Mouse (Mus musculus) midbrain, embryonic 14.5 days (tissue): Measurements from ENCODE around the gene Noa1. TPM values are rescaled to one million over a fixed set of nuclear protein-coding genes. Genes with fewer than 3 reads are reported as not detected.

Experiments used
- ATAC-seq: fragments of 200-750 bp; cut with Nextera tagmentation; 2 replicates; pipeline ENCODE4 v1.8.0; 2017; ENCODE audit warnings: moderate number of reproducible peaks, moderate library complexity; ENCODE audit not compliant: low FRiP score, low TSS enrichment
- DNase-seq: peaks from one replicate; pipeline ENCODE4 v3.0.0-alpha.2; 2015
- H3K27ac ChIP-seq: fragments of 300-500 bp; sonication (generic); replicated peaks from 2 replicates; pipeline ENCODE4 v1.5.1; 2014; ENCODE audit warnings: mild to moderate bottlenecking, low read depth, low read length, moderate library complexity
- H3K27me3 ChIP-seq: fragments of 300-500 bp; sonication (generic); 2 replicates; pipeline ENCODE4 v1.6.1; 2014; ENCODE audit warnings: low read length, control low read depth, mixed read lengths; ENCODE audit not compliant: control insufficient read depth, insufficient read depth
- H3K36me3 ChIP-seq: fragments of 300-500 bp; sonication (generic); 2 replicates; pipeline ENCODE4 v1.6.1; 2014; ENCODE audit warnings: low read length, control low read depth; ENCODE audit not compliant: control insufficient read depth, insufficient read depth
- H3K4me1 ChIP-seq: fragments of 300-500 bp; sonication (generic); 2 replicates; pipeline ENCODE4 v1.6.1; 2014; ENCODE audit warnings: mild to moderate bottlenecking, antibody characterized with exemption, low read length, control low read depth; ENCODE audit not compliant: control insufficient read depth, insufficient read depth
- H3K4me2 ChIP-seq: fragments of 300-500 bp; sonication (generic); 2 replicates; pipeline ENCODE4 v1.6.1; 2014; ENCODE audit warnings: mild to moderate bottlenecking, low read length, moderate library complexity
- H3K4me3 ChIP-seq: fragments of 300-500 bp; sonication (generic); replicated peaks from 2 replicates; pipeline ENCODE4 v1.5.1; 2014; ENCODE audit warnings: low read depth, low read length
- H3K9ac ChIP-seq: fragments of 300-500 bp; sonication (generic); replicated peaks from 2 replicates; pipeline ENCODE4 v1.6.1; 2014; ENCODE audit warnings: mild to moderate bottlenecking, low read length, moderate library complexity
- H3K9me3 ChIP-seq: fragments of 300-500 bp; sonication (generic); 2 replicates; pipeline ENCODE4 v1.6.1; 2016; ENCODE audit warnings: low read length, control low read depth, mixed read lengths; ENCODE audit not compliant: control insufficient read depth
- WGBS: fragments of 180-500 bp; shearing (Covaris S2); extraction: QIAGEN DNeasy Blood & Tissue Kit; methylation state at CpG from one replicate; pipeline ENCODE4 v1.1.7; 2014; 5-methylcytosine and 5-hydroxymethylcytosine counted together
- polyA plus RNA-seq: library from polyadenylated mRNA; unstranded; fragments of >200 nt; fragmentation: Nextera tagmentation; extraction: Ambion mirVana; gene quantifications from 2 replicates; pipeline ENCODE4 v1.2.1, GENCODE M21; 2014

Gene Noa1
- polyA plus RNA-seq, 1 experiment from 2014 or later, result 35.9 TPM

DNA sequence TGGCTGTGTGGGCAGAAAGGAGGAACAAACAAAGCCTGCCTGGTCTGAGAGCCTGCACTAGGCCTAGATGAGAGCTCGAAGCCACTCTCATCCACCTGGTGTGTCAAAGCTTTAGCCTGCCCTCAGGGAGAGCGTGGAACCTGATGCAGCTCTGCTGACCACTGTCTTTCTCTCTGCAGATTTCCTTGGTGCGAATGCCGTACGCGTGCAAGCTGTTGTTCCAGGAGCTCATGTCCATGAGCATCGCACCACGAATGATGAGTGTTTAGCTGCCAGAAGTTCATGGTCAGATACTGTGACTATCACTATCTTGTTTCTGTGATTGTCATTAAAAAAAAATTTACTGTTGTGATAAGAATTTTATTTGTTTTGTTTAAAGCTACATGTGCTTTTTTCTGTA is 39.0 kb upstream of the Noa1 start:
- H3K36me3 ChIP-seq, result peaks cover 61% of the 10 kb centered on the region
- H3K4me3 ChIP-seq, result no peak overlapping the region
- WGBS, result 96% methylated on average over 8 of the region's 8 CpGs
- ATAC-seq, result no peak
- H3K4me1 ChIP-seq, result no peaks in the 10 kb centered on the region
- no peak overlapping the region for H3K4me2 ChIP-seq
- H3K27ac ChIP-seq, result no peak overlapping the region
- no peaks in the 10 kb centered on the region for H3K9me3 ChIP-seq
- no peak overlapping the region for H3K9ac ChIP-seq
- no peak for DNase-seq
- no peaks in the 10 kb centered on the region for H3K27me3 ChIP-seq

DNA sequence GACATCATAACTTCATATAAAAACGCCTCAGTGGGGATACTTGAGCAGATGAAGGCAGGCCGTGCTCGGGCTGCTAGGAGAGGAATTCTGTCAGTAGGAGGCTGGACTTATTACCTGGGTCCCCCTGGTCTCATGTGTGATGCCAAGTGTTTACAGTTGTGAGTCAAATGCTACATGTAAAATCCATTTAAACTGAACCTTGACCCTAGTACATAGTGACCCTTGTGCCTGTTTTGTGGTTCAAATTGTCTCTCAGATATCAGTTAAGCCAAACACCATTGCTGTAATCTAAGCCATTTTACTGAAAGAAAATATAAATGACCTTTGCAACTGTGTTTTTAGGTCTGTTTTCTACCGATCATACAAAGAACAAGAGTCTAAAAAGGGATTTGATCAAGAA is 30.1 kb upstream of the Noa1 start:
- H3K9ac ChIP-seq, result no peak overlapping the region
- H3K9me3 ChIP-seq, result no peaks in the 10 kb centered on the region
- DNase-seq, result no peak
- H3K27me3 ChIP-seq, result no peaks in the 10 kb centered on the region
- H3K4me3 ChIP-seq, result no peak overlapping the region
- H3K4me2 ChIP-seq, result no peak overlapping the region
- H3K4me1 ChIP-seq, result no peaks in the 10 kb centered on the region
- 93% methylated on average over 4 of the region's 4 CpGs for WGBS
- no peak for ATAC-seq
- peaks cover 94% of the 10 kb centered on the region for H3K36me3 ChIP-seq
- no peak overlapping the region for H3K27ac ChIP-seq

DNA sequence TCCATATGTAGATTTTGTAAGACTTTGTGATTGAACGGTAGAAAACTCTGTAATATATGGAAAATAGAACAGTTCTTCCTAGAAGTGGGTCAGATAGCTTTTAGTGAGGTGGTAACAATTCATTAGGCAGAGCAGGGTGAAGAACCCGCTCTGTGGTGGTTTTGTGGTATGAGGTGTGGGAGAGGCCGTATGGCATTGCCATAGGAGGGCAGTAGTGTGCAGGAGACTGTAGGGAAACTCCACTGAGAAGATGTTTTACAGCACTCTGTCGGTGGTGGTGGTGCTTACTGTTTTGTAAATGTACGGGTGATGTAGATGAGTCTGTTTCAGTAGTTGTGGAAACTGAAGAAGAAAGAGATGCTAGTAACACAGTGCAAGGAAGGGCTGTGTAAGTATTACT is 20.3 kb upstream of the Noa1 start:
- no peak for DNase-seq
- no peak overlapping the region for H3K4me2 ChIP-seq
- no peak overlapping the region for H3K27ac ChIP-seq
- H3K4me1 ChIP-seq, result no peaks in the 10 kb centered on the region
- H3K27me3 ChIP-seq, result no peaks in the 10 kb centered on the region
- no peak overlapping the region for H3K9ac ChIP-seq
- ATAC-seq, result no peak
- no peaks in the 10 kb centered on the region for H3K9me3 ChIP-seq
- H3K36me3 ChIP-seq, result peaks cover 88% of the 10 kb centered on the region
- WGBS, result 77% methylated on average over 5 of the region's 5 CpGs
- no peak overlapping the region for H3K4me3 ChIP-seq

DNA sequence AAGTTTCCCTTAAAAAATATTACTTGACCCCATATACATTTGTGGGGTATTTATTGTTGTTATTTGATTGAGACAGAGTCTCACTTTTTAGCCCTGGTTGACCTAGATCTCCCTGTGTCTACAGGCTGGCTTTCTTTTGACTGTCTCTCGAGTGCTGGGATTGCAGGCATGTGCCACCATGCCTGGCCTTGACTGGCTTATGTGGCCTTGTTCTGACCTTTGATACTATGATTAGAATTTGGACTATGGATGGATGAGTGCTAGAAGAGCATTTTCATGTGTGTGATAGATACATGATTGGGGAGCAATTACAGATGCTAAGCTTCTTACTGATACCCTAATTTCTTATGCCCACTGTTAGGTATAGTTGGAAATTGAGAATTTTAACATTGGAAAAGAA is 15.1 kb upstream of the Noa1 start:
- Histone ChIP-seq H3K36me3 (peaks cover 94% of the 10 kb centered on the region), H3K4me1 (no peaks in the 10 kb centered on the region), H3K27me3 (no peaks in the 10 kb centered on the region), H3K9ac (no peak overlapping the region), H3K4me2 (no peak overlapping the region), H3K4me3 (no peak overlapping the region), H3K27ac (no peak overlapping the region), H3K9me3 (no peaks in the 10 kb centered on the region)
- no peak for ATAC-seq
- 85% methylated on average over 1 of the region's 1 CpGs for WGBS
- no peak for DNase-seq

DNA sequence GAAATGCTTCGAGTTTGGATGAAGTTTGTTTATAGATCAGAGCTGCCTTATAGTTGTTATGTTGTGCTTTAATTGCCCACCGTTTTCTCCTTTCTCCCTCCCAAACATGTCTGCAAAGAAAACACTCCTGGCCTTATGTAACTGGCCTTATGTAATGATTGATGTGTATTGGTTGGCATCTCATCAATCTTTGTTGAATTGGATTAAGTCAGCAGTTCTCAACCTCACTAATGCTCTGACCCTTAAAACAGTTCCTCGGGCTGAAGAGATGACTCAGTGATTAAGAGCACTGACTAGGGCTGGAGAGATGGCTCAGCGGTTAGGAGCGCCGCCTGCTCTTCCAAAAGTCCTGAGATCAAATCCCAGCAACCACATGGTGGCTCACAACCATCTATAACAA is 5.1 kb upstream of the Noa1 start:
- Histone ChIP-seq H3K9me3 (no peaks in the 10 kb centered on the region), H3K4me3 (no peak overlapping the region), H3K4me1 (peaks cover 7% of the 10 kb centered on the region), H3K4me2 (no peak overlapping the region), H3K9ac (no peak overlapping the region), H3K27me3 (no peaks in the 10 kb centered on the region), H3K36me3 (peaks cover 48% of the 10 kb centered on the region), H3K27ac (no peak overlapping the region)
- 96% methylated on average over 6 of the region's 6 CpGs for WGBS
- ATAC-seq (no peak), DNase-seq (no peak)

DNA sequence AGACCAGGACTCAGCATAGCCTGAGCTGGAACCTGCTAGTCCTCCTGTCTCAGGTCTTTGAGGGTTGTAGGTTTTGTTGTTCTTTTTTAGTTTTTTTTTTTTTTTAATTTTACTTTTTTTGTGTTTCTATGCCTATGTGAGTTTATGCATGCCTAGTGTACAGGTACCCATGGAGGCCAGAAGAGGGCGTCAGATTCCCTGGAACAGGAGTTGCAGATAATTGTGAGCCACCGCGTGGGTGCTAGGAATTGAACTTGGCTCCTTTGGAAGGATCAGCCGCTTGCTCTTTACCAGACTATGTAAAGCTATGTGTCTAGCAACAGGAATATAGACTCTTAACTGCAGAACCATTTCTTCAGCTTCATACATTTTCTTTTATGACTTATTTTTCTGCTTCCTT is 4.3 kb upstream of the Noa1 start:
- no peak overlapping the region for H3K4me3 ChIP-seq
- H3K9ac ChIP-seq, result no peak overlapping the region
- no peak for ATAC-seq
- DNase-seq, result no peak
- no peak overlapping the region for H3K4me2 ChIP-seq
- H3K36me3 ChIP-seq, result peaks cover 44% of the 10 kb centered on the region
- H3K27me3 ChIP-seq, result no peaks in the 10 kb centered on the region
- H3K4me1 ChIP-seq, result peaks cover 7% of the 10 kb centered on the region
- no peak overlapping the region for H3K27ac ChIP-seq
- H3K9me3 ChIP-seq, result no peaks in the 10 kb centered on the region
- WGBS, result 96% methylated on average over 4 of the region's 4 CpGs

DNA sequence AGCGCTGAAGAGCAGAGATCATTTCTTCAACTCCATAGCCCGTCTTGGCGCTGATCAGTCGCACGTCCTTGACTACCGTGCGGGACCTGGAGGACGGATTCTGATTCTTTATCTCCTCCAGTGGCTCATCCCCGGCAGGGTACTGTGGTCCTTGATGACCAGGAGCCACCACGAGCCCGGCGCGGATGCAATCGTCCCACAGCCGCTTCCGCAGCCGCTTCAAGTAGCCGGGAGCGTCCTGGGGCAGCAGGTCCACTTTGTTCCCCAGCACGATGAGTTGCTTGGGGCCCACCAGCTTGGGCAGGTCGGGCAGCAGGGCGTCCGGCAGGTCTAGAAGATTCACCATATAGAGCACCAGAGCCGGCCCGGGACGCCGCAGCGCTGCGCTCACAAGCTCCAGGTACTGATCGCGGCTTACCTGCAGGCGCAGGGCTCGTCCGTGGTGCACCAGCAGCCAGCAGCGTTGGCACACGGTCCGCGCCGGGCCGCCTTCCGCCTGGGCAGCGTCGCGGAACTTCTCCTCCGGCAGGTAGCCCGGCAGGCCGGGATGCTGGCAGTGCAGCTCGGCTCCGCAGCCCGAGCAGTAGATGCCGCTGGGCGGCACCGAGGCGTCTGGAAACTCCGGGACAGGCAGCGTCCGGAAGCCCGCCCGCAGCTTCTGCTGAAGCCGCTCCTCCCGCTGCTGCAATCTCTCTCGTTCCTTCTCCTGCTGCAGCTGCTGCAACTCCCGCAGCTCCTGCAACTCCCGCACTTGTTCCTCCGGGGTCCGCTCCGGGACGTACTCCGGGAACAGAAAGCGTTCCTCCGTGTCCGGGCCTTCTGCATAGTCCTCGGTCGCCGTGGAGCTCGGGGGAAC is 605 bp downstream of the Noa1 start:
- H3K27ac ChIP-seq, result peak overlapping the region; percentile 87
- peak overlapping the region; percentile 67 for H3K9ac ChIP-seq
- H3K4me3 ChIP-seq, result peak overlapping the region; percentile 87
- H3K9me3 ChIP-seq, result no peaks in the 10 kb centered on the region
- peak overlapping the region; percentile 95 for H3K4me2 ChIP-seq
- peaks cover 26% of the 10 kb centered on the region for H3K36me3 ChIP-seq
- peak; percentile 67 for DNase-seq
- ATAC-seq, result peak; percentile 9
- peaks cover 21% of the 10 kb centered on the region for H3K4me1 ChIP-seq
- WGBS, result under 1% methylated on average over 76 of the region's 76 CpGs
- no peaks in the 10 kb centered on the region for H3K27me3 ChIP-seq

DNA sequence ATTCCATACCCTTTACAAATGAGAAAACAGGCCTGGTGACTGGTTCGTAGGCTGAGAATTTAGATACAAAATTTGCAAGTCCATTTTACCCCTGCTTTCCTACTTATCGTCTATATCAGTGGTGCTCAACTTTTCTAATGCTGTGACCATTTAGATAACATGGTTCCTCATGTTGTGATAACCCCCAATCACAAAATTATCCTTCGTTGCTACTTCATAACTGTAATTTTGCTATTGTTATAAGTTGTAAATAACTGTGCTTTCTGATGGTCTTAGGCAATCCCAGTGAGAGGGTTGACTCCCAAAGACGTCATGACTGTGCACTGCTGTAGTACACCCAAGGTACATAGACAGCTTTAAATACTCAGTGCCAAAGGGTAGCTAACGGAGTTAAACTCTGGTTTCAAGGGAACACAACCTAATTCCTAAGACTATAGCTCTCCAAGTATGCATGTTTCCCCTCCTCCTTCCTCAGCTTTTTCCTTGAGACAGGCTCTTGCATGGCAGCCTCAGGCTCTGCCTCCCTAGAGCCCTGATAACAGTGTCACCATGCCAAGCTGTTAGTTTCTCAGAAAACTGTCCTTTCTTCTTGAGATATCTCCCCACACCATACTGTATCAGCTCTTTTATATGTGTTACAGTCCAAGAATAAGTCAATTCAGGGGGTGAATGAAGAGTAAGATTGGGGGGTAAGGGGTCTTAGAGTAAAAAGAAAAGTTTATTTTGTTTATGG is 1.9 kb downstream of the Noa1 start:
- Histone ChIP-seq H3K4me1 (peaks cover 21% of the 10 kb centered on the region), H3K9me3 (no peaks in the 10 kb centered on the region), H3K36me3 (peaks cover 20% of the 10 kb centered on the region), H3K4me3 (peak overlapping the region; percentile 87), H3K27me3 (no peaks in the 10 kb centered on the region), H3K27ac (no peak overlapping the region), H3K4me2 (peak overlapping the region; percentile 95), H3K9ac (peak overlapping the region; percentile 67)
- DNase-seq (no peak), ATAC-seq (no peak)
- 79% methylated on average over 5 of the region's 5 CpGs for WGBS
